Mouse (Mus musculus) CH12.LX (cell line): ENCODE results near the gene Styx.

Source experiments
- E2F4 ChIP-seq: IDR thresholded peaks from 2 replicates; pipeline ENCODE4 v1.6.1; 2011; ENCODE audit warnings: low read depth, low read length, improper control_type of control experiment; ENCODE audit not compliant: insufficient replicate concordance
- MEF2A ChIP-seq: IDR thresholded peaks from 2 replicates; pipeline ENCODE4 v1.6.1; 2014; ENCODE audit warnings: low read depth, mild to moderate bottlenecking, inconsistent platforms, low read length, improper control_type of control experiment, borderline replicate concordance
- POLR2A ChIP-seq: IDR thresholded peaks from 2 replicates; pipeline ENCODE4 v1.6.1; 2011; ENCODE audit warnings: low read depth, mild to moderate bottlenecking, improper control_type of control experiment, low read length
- RCOR1 ChIP-seq: conservative IDR thresholded peaks from 2 replicates; pipeline ENCODE4 v1.6.1; 2012; ENCODE audit warnings: low read depth, mild to moderate bottlenecking, inconsistent platforms, low read length, improper control_type of control experiment
- SMC3 ChIP-seq: IDR thresholded peaks from 2 replicates; pipeline ENCODE4 v1.6.1; 2011; ENCODE audit warnings: low read depth, low read length, improper control_type of control experiment
- TBP ChIP-seq: conservative IDR thresholded peaks from 2 replicates; pipeline ENCODE4 v1.6.1; 2011; ENCODE audit warnings: low read depth, low read length, improper control_type of control experiment
- TCF12 ChIP-seq: IDR thresholded peaks from 2 replicates; pipeline ENCODE4 v1.6.1; 2014; ENCODE audit warnings: low read depth, mild to moderate bottlenecking, inconsistent platforms, low read length, improper control_type of control experiment
- ZMIZ1 ChIP-seq: IDR thresholded peaks from 2 replicates; pipeline ENCODE4 v1.6.1; 2012; ENCODE audit warnings: low read depth, mild to moderate bottlenecking, inconsistent platforms, low read length, improper control_type of control experiment

GRCm38 (mm10) chr14:45446777-45447176 lies 95.9 kb downstream of the Styx start:
- TF ChIP-seq TCF12, result no peak
- TF ChIP-seq POLR2A, result no peak
- no peak for TF ChIP-seq RCOR1
- TF ChIP-seq TBP, result no peak
- no peak for TF ChIP-seq SMC3
- no peak for TF ChIP-seq MEF2A
- no peak for TF ChIP-seq ZMIZ1
- no peak for TF ChIP-seq E2F4
